Mouse (Mus musculus) cerebellum, postnatal 36 days (tissue): ENCODE data around the gene Diaph2.
A peak's percentile ranks its signal among the peaks of the same experiment; 100 is the strongest.
"Not testable (repeated sequence)": the region's sequence is repeated elsewhere in the genome, so short reads cannot be mapped to it uniquely, and the experiment has no call there.

Experiments used
- DNase-seq, 2 experiments: peaks; one replicate each; pipeline ENCODE4 v3.0.0; 2021 to 2022; ENCODE audit warnings: mixed read lengths in 2 of 2

The Diaph2 gene

DNA sequence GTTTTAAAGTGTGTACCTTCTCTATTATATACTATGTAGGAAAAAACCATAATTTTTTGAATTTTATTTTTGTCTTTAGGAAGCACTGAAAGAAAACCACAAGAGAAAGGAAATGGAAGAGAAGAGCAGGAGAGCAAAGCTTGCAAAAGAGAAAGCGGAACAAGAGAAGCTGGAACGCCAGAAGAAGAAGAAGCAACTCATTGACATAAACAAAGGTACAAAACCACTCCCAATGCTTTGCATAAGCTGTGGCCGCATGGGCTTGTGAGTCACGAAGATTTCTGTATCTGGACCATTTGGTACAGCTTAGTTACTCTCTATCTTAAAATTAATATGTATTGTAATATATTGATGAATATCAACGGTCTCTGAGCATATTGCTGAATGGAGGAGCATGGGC, 540.2 kb downstream of the Diaph2 start:
- no peak for DNase-seq

DNA sequence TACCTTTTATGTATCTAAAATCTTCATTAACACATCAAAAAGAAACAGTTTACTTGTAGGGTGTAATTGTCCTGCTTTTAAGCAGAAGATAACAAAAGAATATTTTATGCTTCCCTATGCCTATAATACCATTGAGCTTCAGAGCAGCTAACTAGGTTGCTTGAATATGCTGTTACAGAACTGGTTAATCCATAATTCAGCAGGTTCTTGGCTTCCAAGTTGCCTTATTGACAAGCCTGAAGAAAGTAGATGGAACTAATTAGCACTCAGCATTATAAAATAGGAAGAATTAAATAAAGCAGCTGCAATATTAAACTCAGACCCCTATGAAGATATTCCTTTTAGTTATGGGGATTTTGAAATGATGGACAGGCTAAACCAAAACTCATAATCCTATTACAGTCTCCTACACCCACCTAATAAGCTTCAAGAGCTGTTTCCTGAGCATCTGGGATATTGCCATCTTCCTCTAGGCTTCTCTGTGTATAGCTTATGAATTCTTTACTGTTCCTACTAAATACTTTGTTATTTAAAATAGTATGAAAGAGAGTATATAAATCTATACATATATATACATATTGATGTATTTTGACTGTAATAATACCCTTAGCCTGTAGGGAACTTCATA, 601.4 kb downstream of the Diaph2 start:
- no peak for DNase-seq

DNA sequence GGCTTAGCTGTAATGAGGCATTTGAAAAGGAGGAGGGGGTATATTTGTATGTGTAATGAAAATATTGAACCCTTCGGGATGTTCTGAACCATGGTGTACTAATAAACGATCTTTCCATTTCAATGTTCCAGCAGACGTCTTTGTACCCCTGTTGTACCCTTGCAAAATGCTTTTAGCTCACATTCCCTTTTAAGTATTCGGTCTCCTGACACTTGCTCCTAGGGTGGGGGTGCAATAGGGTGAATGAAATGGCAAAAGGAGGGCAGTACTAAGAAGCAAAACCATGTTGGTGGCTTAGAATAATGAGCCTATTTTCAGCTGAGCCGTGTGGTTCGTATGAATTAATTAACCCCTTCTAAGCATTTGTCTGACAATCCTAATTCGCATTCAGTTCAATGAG, 601.9 kb downstream of the Diaph2 start:
- DNase-seq = no peak

DNA sequence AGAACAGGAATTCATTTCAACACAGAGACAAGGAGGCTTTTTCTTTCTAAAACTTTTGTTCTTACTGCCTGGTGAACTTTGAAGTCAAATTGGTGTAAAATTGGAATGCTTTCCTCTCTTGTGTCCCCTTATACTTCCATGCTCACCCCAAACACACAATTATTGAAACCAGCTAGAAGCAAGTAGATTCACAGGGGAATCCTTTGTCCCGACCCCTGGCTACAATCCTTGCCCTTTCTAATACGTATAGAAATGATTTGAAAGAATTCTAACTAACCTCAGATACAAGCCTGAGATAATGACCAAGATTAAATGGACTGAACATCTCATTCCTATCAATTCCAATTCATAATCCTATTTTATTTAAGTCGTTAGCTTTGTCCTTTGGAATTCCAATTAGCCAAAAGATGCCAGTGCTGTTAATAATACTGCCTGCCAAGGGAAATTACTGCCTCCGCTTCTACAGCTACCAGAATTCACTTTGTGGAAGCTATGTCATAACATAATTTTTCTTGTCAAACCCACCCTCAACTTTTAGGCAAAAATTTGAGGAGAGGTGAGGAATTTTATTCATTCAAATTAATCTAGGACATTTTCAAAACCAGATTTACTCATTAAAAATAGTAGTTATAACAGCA, 644.1 kb downstream of the Diaph2 start:
- no peak for DNase-seq

DNA sequence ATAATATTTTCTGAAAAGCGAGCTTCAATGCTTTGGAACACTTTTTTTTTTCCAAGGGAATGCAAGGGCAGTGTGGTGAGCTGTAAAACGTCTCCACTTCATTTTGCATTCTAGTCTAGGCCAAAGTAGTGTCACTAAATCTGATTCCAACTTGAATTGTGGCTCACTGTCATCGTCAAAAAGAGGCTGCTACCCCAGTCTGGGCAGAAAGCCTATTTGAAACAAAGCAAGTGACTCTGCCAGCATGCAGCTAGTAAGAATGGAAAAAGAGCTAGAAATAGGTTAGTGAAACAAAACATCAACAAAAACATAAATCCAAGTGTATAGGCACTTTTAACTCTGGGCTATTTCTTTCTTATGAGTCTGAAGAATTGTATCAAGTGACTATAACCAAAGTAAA, 653.7 kb downstream of the Diaph2 start:
- peak in 1 of 2 experiments; percentile 12 for DNase-seq

DNA sequence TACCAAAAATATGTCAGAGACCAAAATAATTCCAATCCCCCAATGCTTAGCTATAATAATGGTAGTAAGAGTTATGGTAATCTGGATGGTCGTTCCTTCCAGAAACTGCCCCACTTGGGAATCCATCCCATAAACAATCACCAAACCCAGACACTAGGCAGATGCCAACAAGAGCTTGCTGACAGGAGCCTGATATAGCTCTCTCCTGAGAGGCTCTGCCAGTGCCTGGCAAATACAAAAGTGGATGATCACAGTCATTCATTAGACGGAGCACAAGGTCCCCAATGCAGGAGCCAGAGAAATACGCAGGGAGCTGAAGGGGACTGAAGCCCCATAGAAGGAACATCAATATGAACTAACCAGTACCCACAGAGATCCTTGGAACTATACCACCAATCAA, 657.9 kb downstream of the Diaph2 start:
- DNase-seq = not testable (repeated sequence)

DNA sequence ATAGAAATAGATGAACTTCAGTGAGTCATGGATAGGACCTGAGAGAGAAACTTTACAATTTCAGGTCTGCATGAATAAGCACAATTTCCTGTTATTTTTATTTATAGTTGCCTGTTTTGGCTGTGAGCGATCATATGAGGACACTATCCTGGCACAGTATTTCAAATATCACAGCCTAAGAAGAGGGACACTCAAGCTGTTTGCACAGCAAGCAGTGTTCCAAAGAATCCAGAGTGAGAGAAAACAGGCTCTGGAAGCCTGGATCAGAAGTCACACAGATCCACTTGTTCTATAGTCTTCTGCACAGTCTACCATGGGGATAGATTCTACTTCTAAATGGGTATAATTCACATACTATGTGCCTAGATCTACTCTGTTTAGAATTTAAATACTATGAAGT, 659.4 kb downstream of the Diaph2 start:
- peak in 1 of 2 experiments; percentile 35 for DNase-seq

DNA sequence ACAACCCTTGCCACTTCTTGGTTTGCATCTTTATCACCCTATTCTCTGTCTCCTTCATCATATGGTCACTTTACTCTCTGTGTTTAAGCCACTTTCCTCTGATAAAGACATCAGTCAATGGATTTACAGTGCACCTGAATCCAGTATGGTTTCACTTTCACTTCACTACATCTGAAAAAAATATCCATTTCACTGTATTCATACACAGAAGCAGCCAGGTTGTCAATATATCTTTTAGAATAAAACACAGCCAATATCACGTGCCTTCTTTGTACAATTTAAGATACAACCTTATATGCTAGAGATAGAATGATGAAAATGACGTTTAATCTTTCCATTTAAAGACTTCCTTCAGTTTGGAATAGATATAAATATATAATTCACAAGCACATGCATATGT, 673.6 kb downstream of the Diaph2 start:
- DNase-seq = no peak

DNA sequence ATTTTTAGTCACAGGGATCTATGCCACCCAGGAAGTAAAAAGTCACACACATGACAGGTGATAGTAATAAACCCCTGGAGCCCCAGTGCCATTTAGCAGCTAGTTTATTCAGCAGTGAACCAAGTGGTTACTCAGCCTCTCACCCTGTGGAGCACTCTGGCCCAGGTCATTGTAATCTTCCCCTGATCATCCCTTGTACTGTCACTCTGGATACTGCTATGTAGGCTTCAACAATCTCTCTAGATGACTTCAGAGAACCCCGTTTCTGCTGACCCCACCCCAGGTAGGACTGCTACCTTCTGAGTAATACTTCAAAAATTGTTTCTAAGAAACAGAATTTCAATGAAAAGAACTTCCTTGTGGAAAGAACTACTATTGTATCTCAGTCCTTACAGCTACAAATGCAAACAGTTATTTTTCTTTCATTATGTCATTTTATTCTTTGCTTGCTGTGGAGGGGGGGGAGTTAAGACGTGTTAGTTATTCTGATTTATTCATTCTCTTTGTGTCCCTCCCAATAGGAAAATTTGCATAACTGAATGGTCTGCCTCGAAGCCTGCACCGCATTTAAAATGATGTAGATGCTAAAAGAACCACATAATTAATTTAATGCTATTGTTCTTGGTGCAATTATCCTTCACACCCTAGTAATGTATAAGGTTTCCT, 702.4 kb downstream of the Diaph2 start:
- no peak for DNase-seq

DNA sequence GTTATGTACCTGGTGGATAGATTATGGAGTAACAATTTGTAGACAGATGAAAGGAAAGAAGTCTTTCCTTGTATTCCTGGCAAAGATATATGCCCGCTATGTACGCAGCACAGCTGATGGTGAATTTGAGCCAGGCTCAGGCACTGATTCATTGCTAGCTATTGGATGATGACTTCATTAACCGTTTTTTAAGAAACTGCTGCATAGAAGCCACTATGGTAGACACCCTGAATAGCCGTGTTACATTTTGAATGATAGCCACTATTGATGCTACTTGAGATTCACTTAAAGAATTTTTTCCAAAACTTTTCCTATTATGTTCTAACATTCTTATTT, 702.9 kb downstream of the Diaph2 start:
- DNase-seq = no peak

DNA sequence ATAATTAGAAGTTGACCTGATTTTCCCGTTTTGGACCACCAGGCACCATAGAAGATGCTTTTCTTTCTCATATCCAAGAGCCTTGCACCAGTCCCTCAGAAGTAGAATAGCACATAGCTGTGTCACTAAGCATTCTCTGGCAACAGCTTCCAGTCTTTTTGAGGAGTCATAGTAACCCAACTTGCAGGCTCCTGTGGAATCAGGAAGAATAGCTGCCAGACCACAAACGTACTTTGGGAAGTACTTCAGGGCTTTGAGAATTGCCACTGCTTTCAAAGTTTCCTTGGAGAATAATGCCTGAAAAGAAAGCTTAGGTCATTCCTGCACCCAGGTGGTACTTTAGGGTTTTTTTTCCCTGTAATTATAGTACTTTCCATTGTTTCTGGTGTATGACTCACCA, 723.6 kb downstream of the Diaph2 start:
- DNase-seq = no peak

DNA sequence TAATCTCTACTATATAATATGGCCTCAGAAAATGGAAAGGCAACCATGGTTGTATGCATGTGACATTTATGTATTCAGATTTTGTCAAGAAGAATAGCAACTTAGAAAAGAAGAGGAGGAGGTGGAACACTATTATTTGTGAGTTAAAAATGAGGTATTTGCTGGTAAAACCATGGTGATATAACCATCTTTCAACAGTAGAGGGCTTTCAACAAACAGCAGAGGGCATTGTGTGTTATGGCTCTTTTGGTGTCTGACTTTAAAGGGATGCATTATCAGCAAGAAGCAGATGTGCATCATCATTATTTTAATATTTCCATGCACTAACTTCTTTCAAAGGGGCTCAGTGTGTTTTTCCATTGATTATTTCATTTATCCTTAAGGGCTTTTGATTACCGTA, 731.3 kb downstream of the Diaph2 start:
- DNase-seq = no peak

DNA sequence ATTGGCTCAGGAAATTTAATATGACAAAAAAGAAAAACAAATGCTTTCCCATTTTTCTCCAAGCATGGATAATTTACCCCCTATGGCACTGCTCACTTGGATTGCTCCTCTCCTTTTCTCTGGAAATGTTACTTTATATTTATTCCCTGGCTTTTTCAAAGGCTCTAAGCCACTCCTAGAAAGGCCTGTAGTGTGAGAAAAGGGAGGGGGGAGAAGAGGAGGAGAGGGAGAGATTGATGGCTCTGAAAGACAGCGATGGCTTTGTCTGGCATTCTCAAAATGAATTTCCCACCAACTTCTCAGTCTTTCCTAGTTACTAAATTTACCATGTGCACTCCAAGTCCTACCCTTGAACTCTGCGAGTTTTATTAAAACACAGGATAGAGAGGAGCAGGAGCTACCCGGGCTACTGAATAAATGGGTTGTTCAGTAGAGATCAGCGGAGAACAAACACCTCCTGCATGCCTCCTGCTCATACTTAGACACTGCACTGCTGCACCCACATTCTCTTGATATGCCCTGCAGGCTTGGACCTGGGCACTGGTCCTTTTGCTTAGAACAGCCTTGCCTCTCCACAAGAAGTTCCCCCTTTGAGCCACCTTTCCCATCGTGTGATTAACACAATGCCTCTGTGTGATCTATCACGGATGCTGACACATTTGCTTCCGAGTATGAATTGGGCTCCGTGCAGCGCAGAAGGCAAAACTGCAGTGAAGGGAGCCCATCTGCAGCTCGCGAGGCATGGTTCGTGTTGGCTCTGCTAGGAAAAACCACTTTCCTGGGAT, 753.3 kb downstream of the Diaph2 start:
- peak in 1 of 2 experiments; percentile 15 for DNase-seq

DNA sequence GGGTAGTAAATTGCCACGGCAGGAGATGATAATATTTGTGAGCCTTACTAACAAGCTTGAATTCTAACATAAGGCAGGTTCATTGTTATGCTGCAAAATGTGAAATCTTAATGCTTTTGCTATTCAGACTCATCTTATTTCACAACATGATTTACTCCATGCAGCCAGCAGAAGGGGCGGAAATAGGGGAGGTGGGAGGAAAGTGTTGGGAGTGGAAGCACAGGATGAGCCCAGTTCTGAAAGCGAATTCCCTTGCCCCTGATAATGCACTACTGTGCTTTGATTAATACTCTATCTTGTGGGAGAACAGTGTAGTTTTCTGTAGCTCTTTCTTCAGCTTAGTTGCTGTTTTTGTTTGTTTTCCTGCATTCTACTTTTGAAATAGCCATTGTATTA, 753.9 kb downstream of the Diaph2 start:
- no peak for DNase-seq

DNA sequence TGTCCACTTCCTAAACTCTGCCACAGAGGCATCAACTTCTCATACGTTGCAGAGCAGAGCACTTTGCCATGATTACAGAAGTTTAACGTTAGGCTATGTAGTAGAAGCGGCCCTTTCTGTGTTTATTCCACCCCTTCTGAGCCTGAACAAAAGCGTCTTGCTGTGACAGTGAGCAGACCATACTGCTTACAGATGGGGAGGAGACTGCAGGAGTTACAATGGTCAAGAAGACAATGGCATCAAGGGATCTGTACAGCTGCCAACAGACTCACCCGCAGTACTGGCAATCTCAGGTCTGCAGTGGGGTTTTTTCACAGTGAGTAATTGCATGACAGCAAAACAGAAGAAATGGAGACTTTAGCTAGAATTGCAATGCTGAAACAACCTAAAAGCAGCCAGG, 756.1 kb downstream of the Diaph2 start:
- DNase-seq = no peak
